Mouse (Mus musculus) cerebellum, adult 11-12 months (tissue): ENCODE measurements around the gene Hist2h3b.

Experiments used
- DNase-seq: peaks from one replicate; pipeline ENCODE4 v3.0.0; 2022

Gene Hist2h3b

DNA sequence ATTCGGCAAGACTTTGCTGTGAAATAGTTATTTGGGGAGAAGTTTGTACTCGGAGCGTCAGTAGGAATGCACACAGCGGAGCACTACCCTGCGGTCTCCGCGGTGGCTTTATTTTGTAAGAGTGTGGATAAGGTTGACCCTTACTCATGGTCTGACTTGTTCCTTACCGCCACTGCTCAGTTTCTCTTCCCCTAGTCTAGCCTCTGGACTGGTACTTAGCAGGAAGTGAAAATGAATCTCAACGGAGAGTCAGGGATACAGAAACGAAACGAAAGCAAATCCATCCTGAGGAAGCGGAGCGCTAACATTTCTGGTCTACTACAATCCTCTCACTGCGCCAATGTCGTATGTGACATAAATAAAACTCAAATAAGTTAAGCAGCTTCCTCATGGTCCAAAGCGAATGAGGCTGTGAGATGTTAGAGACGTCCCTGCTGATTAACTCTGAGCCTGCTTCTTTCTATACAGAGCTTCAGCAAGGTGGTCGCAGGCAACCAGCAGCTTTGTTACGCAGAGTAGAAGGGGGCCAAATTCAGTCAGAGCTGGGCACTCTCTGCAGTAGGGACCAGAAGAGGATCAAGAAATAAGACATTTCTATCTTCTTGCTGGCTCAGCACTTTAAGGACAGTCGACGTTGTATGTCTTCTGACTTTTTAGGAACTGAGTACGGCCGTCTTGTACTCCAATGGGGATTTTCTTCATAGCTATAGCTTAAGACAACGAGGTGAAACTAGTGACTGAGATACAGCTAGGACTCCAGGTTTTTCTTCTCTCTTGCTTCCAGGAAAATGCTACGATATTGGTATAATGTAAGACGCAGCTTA lies 32.5 kb downstream of the Hist2h3b start:
- no peak for DNase-seq

- DNase-seq, result no peak
Measured at GRCm38 (mm10) chr3:96302076-96302475, 33.6 kb downstream of the Hist2h3b start.

DNA sequence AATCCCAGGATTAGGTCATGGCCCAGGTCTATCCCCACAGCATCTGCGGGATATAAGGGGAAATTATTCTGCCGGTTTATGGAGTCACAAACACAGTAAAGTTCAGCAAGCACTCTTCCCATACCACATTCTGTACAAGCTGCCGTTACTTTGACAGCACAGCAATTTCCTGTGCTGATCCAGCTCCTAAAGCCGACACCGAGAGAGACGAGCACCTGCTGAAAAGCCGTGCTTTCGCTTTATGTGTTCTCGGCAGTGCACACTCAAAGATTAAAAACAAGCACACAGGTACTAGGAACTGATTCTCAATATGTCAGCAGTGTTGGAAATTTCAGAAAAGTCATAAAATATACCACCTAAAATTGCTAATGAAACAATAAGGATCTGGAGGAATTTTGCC lies 38.1 kb downstream of the Hist2h3b start:
- no peak for DNase-seq

- no peak for DNase-seq
Measured at GRCm38 (mm10) chr3:96309441-96309840, 41.0 kb downstream of the Hist2h3b start.

DNA sequence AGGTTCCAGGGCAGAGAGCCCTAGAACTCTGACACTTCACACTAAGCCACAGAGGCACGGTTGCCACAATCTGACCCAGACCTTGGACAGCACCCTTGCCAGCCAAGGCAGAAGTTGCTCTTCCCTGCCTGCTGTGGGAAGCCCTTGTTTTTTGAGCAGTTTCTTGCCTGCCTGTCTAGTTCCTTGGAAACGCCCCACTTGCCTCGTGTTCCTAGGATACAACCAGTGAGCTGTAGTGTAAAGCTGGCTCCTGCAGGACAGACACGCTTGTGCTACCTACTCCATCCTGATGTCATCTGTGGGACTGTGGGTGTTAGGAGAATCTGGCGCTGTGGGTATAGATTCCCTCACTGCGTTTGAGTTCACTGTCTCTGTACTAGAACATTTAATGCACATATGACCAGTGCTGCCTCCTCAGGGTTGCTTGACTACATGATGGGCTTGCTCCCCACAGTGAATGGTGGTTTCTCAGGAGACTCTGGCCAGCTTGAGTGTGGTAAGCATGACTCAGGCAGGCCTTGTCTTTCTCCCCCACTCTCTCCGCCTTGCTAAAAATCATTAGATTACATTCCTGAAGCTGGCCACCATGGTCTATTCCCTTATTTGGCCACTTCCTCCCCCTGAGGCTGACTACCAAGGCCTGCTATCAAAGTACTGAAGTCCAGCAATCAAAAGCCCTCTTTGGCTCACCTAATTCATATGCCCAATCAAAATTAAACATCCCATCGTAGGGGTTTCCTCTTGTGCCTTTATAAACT lies 44.1 kb downstream of the Hist2h3b start:
- DNase-seq, result no peak
